Mouse (Mus musculus) layer of hippocampus, adult 6 months (tissue): ENCODE measurements around the gene 1700001C02Rik. TPM values are rescaled to one million over a fixed set of nuclear protein-coding genes. Genes with fewer than 3 reads are reported as not detected.

ENCODE experiments used
- long read RNA-seq, 2 experiments: library from polyadenylated mRNA; unstranded; transcript quantifications; one replicate each; pipeline ENCODE4 v2.0.0; 2019 to 2020
- polyA plus RNA-seq: library from polyadenylated mRNA; unstranded; fragments of <200 nt; fragmentation: Nextera tagmentation; gene quantifications from 2 replicates; pipeline ENCODE4 v1.2.3, GENCODE M21; 2021

The 1700001C02Rik gene
- polyA plus RNA-seq, result 5.7 and 9.7 TPM in 2 replicates
- long read RNA-seq, experiment 1, partial matches to known transcripts, result 0 of 4 reads
- long read RNA-seq, experiment 1, other reads (novel, unspliced or antisense), result 0 of 4 reads
- long read RNA-seq, experiment 2, result 0 reads

GRCm38 (mm10) chr5:30465861-30466260 lies at the start of gene 1700001C02Rik:
TSS of gene 1700001C02Rik (plus strand) at chr5:30466047.

GRCm38 (mm10) chr5:30461821-30462220 lies 4.0 kb upstream of the 1700001C02Rik start, which contains the start of gene Otof:
TSS of gene Otof (minus strand) at chr5:30461932.

Other genes starting within 250 kb of the 1700001C02Rik start
- 15.1 and 18.5 TPM in 2 replicates for gene Selenoi, start 233.5 kb upstream of the 1700001C02Rik start, polyA plus RNA-seq
- 6.5 and 7.4 TPM in 2 replicates for gene Drc1, start 184.7 kb upstream of the 1700001C02Rik start, polyA plus RNA-seq
- 0.60 and 1.1 TPM in 2 replicates for gene Otof, start 4.1 kb upstream of the 1700001C02Rik start, polyA plus RNA-seq
- gene Cib4, start 79.8 kb downstream of the 1700001C02Rik start, polyA plus RNA-seq, result not detected in 2 replicates
- 1.4 and 2.0 TPM in 2 replicates for gene Kcnk3, start 122.1 kb downstream of the 1700001C02Rik start, polyA plus RNA-seq
- 18.3 and 20.1 TPM in 2 replicates for gene Slc35f6, start 181.9 kb downstream of the 1700001C02Rik start, polyA plus RNA-seq
- 4.6 and 7.5 TPM in 2 replicates for gene Cenpa, start 200.7 kb downstream of the 1700001C02Rik start, polyA plus RNA-seq
- gene Dpysl5, start 245.5 kb downstream of the 1700001C02Rik start, polyA plus RNA-seq, result 3.4 and 4.5 TPM in 2 replicates